Mouse (Mus musculus) liver, embryonic 13.5 days (tissue): Measurements from ENCODE around the gene Plppr2. TPM values are rescaled to one million over a fixed set of nuclear protein-coding genes. Genes with fewer than 3 reads are reported as not detected.
A peak's percentile ranks its signal among the peaks of the same experiment; 100 is the strongest.

Source experiments
- ATAC-seq: fragments of 200-750 bp; cut with Nextera tagmentation; 2 replicates; pipeline ENCODE4 v1.8.0; 2017; ENCODE audit warnings: low read depth, mild to moderate bottlenecking, moderate number of reproducible peaks, moderate library complexity
- DNase-seq: peaks from one replicate; pipeline ENCODE4 v3.0.0; 2022
- H3K27ac ChIP-seq: fragments of 300-500 bp; sonication (generic); 2 replicates; pipeline ENCODE4 v1.5.1; 2015; ENCODE audit warnings: moderate library complexity, mild to moderate bottlenecking, inconsistent platforms
- H3K27me3 ChIP-seq: fragments of 300-500 bp; sonication (generic); 2 replicates; pipeline ENCODE4 v1.6.1; 2015; ENCODE audit warnings: mild to moderate bottlenecking, inconsistent platforms
- H3K36me3 ChIP-seq: fragments of 300-500 bp; sonication (generic); 2 replicates; pipeline ENCODE4 v1.6.1; 2015; ENCODE audit warnings: mild to moderate bottlenecking, inconsistent platforms
- H3K4me1 ChIP-seq: fragments of 300-500 bp; sonication (generic); replicated peaks from 2 replicates; pipeline ENCODE4 v1.6.1; 2015; ENCODE audit warnings: inconsistent platforms
- H3K4me2 ChIP-seq: fragments of 300-500 bp; sonication (generic); 2 replicates; pipeline ENCODE4 v1.6.1; 2015; ENCODE audit warnings: inconsistent platforms, mild to moderate bottlenecking, moderate library complexity
- H3K4me3 ChIP-seq: fragments of 300-500 bp; sonication (generic); replicated peaks from 2 replicates; pipeline ENCODE4 v1.5.1; 2015; ENCODE audit warnings: mild to moderate bottlenecking, inconsistent platforms
- H3K9ac ChIP-seq: fragments of 300-500 bp; sonication (generic); 2 replicates; pipeline ENCODE4 v1.6.1; 2015; ENCODE audit warnings: mild to moderate bottlenecking, inconsistent platforms
- H3K9me3 ChIP-seq: fragments of 300-500 bp; sonication (generic); replicated peaks from 2 replicates; pipeline ENCODE4 v1.6.1; 2016; ENCODE audit warnings: inconsistent platforms
- WGBS: fragments of 180-500 bp; shearing (Covaris S2); methylation state at CpG from one replicate; pipeline ENCODE4 v1.1.7; 2015; ENCODE audit not compliant: insufficient replicate concordance; 5-methylcytosine and 5-hydroxymethylcytosine counted together
- polyA plus RNA-seq: library from polyadenylated mRNA; unstranded; fragments of >200 nt; fragmentation: Nextera tagmentation; extraction: Ambion mirVana; gene quantifications from 2 replicates; pipeline ENCODE4 v1.2.1, GENCODE M21; 2015

The Plppr2 gene
- polyA plus RNA-seq, 1 experiment from 2014 or later: 0.99 TPM

- peaks cover 31% of the 10 kb centered on the region for H3K27me3 ChIP-seq
- H3K4me1 ChIP-seq: peaks cover 24% of the 10 kb centered on the region
- H3K36me3 ChIP-seq: no peaks in the 10 kb centered on the region
- H3K9me3 ChIP-seq: no peaks in the 10 kb centered on the region
- no peak overlapping the region for H3K27ac ChIP-seq
- no peak overlapping the region for H3K4me2 ChIP-seq
- no peak for ATAC-seq
- H3K9ac ChIP-seq: no peak overlapping the region
- DNase-seq: no peak
- H3K4me3 ChIP-seq: no peak overlapping the region
- WGBS: 15% methylated on average over 11 of the region's 11 CpGs
These were observed 13.5 kb downstream of the Plppr2 start for GRCm38 (mm10) chr9:21950322-21950721.

- Histone ChIP-seq H3K9ac (no peak overlapping the region), H3K36me3 (no peaks in the 10 kb centered on the region; the same call in 1 of the 2 replicates), H3K27me3 (peaks cover 20% of the 10 kb centered on the region), H3K4me2 (no peak overlapping the region), H3K9me3 (no peaks in the 10 kb centered on the region), H3K4me3 (no peak overlapping the region), H3K27ac (no peak overlapping the region), H3K4me1 (peaks cover 30% of the 10 kb centered on the region)
- WGBS: 61% methylated on average over 3 of the region's 3 CpGs
- ATAC-seq (no peak), DNase-seq (no peak)
These were observed 15.1 kb downstream of the Plppr2 start for GRCm38 (mm10) chr9:21951977-21952376.

- DNase-seq: no peak
- Histone ChIP-seq H3K4me2 (no peak overlapping the region), H3K27me3 (peaks cover 7% of the 10 kb centered on the region), H3K9ac (no peak overlapping the region), H3K4me3 (no peak overlapping the region), H3K36me3 (peaks cover 15% of the 10 kb centered on the region), H3K4me1 (peaks cover 30% of the 10 kb centered on the region), H3K27ac (no peak overlapping the region), H3K9me3 (no peaks in the 10 kb centered on the region)
- 26% methylated on average over 3 of the region's 3 CpGs for WGBS
- ATAC-seq: no peak
These were observed 16.8 kb downstream of the Plppr2 start for GRCm38 (mm10) chr9:21953600-21953999.

- DNase-seq (no peak), ATAC-seq (no peak)
- Histone ChIP-seq H3K9me3 (no peaks in the 10 kb centered on the region), H3K9ac (peak overlapping the region; percentile 76; the same call in 1 of the 2 replicates), H3K27me3 (no peaks in the 10 kb centered on the region), H3K4me3 (peak overlapping the region; percentile 73), H3K4me2 (peak overlapping the region; percentile 76), H3K36me3 (peaks cover 25% of the 10 kb centered on the region), H3K27ac (no peak overlapping the region), H3K4me1 (peaks cover 41% of the 10 kb centered on the region)
- WGBS: 61% methylated on average over 3 of the region's 3 CpGs
These were observed 17.8 kb downstream of the Plppr2 start for GRCm38 (mm10) chr9:21954635-21955034.

- WGBS: 1% methylated on average over 18 of the region's 18 CpGs
- Histone ChIP-seq H3K4me1 (peaks cover 46% of the 10 kb centered on the region), H3K9me3 (no peaks in the 10 kb centered on the region), H3K36me3 (peaks cover 31% of the 10 kb centered on the region), H3K4me3 (peak overlapping the region; percentile 73), H3K9ac (peak overlapping the region; percentile 76), H3K4me2 (peak overlapping the region; percentile 76), H3K27ac (peak overlapping the region; percentile 79), H3K27me3 (no peaks in the 10 kb centered on the region)
- DNase-seq (no peak), ATAC-seq (peak; percentile 66)
These were observed 18.4 kb downstream of the Plppr2 start for GRCm38 (mm10) chr9:21955225-21955569.

GRCm38 (mm10) chr9:21955570-21956281 lies 18.9 kb downstream of the Plppr2 start, which contains the start of gene Swsap1:
Gene Swsap1, plus strand, starts transcription at chr9:21955755.
- H3K9ac ChIP-seq: peak within 1 kb of the TSS; percentile 76
- peaks cover 36% of the 10 kb centered on the region for H3K36me3 ChIP-seq
- ATAC-seq (peak; percentile 93), DNase-seq (peak; percentile 97)
- peak within 1 kb of the TSS; percentile 99 for H3K27ac ChIP-seq
- H3K4me1 ChIP-seq: peaks cover 52% of the 10 kb centered on the region
- under 1% methylated on average over 54 of the region's 54 CpGs for WGBS
- peak within 1 kb of the TSS; percentile 76 for H3K4me2 ChIP-seq
- H3K4me3 ChIP-seq: peak within 1 kb of the TSS; percentile 73
- H3K9me3 ChIP-seq: no peaks in the 10 kb centered on the region
- no peaks in the 10 kb centered on the region for H3K27me3 ChIP-seq

- Histone ChIP-seq H3K27ac (peak overlapping the region; percentile 99), H3K4me1 (peaks cover 62% of the 10 kb centered on the region), H3K36me3 (peaks cover 49% of the 10 kb centered on the region), H3K4me3 (0 out of 2 replicates have a peak overlapping the region, but pooled peaks have one; percentile 85), H3K4me2 (peak overlapping the region; percentile 84; the same call in 1 of the 2 replicates), H3K27me3 (0 out of 2 replicates have a peak, but pooled peaks cover 6% of the 10 kb centered on the region), H3K9ac (peak overlapping the region; percentile 98), H3K9me3 (no peaks in the 10 kb centered on the region)
- no peak for ATAC-seq
- no peak for DNase-seq
- WGBS: 82% methylated on average over 5 of the region's 5 CpGs
These were observed 21.5 kb downstream of the Plppr2 start for GRCm38 (mm10) chr9:21958372-21958771.

- peaks cover 49% of the 10 kb centered on the region for H3K36me3 ChIP-seq
- peaks cover 69% of the 10 kb centered on the region for H3K4me1 ChIP-seq
- H3K4me3 ChIP-seq: peak overlapping the region; percentile 85
- H3K27me3 ChIP-seq: 0 out of 2 replicates have a peak, but pooled peaks cover 6% of the 10 kb centered on the region
- peak overlapping the region; percentile 98 for H3K9ac ChIP-seq
- peak overlapping the region; percentile 99 for H3K27ac ChIP-seq
- 85% methylated on average over 7 of the region's 7 CpGs for WGBS
- H3K4me2 ChIP-seq: peak overlapping the region; percentile 84
- ATAC-seq (no peak), DNase-seq (no peak)
- no peaks in the 10 kb centered on the region for H3K9me3 ChIP-seq
These were observed 22.4 kb downstream of the Plppr2 start for GRCm38 (mm10) chr9:21959244-21959643.

- no peak for DNase-seq
- ATAC-seq: no peak
- peak overlapping the region; percentile 99 for H3K27ac ChIP-seq
- peak overlapping the region; percentile 85 for H3K4me3 ChIP-seq
- H3K36me3 ChIP-seq: peaks cover 49% of the 10 kb centered on the region
- H3K4me1 ChIP-seq: peaks cover 67% of the 10 kb centered on the region
- H3K9me3 ChIP-seq: no peaks in the 10 kb centered on the region
- 0 out of 2 replicates have a peak, but pooled peaks cover 6% of the 10 kb centered on the region for H3K27me3 ChIP-seq
- WGBS: 68% methylated on average over 9 of the region's 9 CpGs
- peak overlapping the region; percentile 98 for H3K9ac ChIP-seq
- peak overlapping the region; percentile 84 for H3K4me2 ChIP-seq
These were observed 23.3 kb downstream of the Plppr2 start for GRCm38 (mm10) chr9:21960135-21960534.

GRCm38 (mm10) chr9:21960558-21961208 lies 23.9 kb downstream of the Plppr2 start:
- 39% methylated on average over 26 of the region's 26 CpGs for WGBS
- ATAC-seq: no peak
- Histone ChIP-seq H3K36me3 (peaks cover 49% of the 10 kb centered on the region), H3K27me3 (0 out of 2 replicates have a peak, but pooled peaks cover 6% of the 10 kb centered on the region), H3K9ac (peak overlapping the region; percentile 98), H3K9me3 (no peaks in the 10 kb centered on the region), H3K4me2 (peak overlapping the region; percentile 84), H3K4me1 (peaks cover 66% of the 10 kb centered on the region), H3K27ac (peak overlapping the region; percentile 99), H3K4me3 (peak overlapping the region; percentile 85)
- no peak for DNase-seq

- H3K9ac ChIP-seq: peak overlapping the region; percentile 98
- H3K36me3 ChIP-seq: peaks cover 49% of the 10 kb centered on the region
- H3K4me2 ChIP-seq: peak overlapping the region; percentile 84
- H3K4me1 ChIP-seq: peaks cover 62% of the 10 kb centered on the region
- H3K27me3 ChIP-seq: 0 out of 2 replicates have a peak, but pooled peaks cover 6% of the 10 kb centered on the region
- peak overlapping the region; percentile 85 for H3K4me3 ChIP-seq
- H3K9me3 ChIP-seq: no peaks in the 10 kb centered on the region
- peak; percentile 54 for DNase-seq
- peak; percentile 2; the same call in 1 of the 2 replicates for ATAC-seq
- 2% methylated on average over 35 of the region's 35 CpGs for WGBS
- peak overlapping the region; percentile 99 for H3K27ac ChIP-seq
These were observed 24.6 kb downstream of the Plppr2 start for GRCm38 (mm10) chr9:21961366-21961980.
